Mouse (Mus musculus) thymus, postnatal 36 days (tissue): ENCODE measurements around the gene Fam104a.

Experiments used
- DNase-seq, 2 experiments: peaks; one replicate each; pipeline ENCODE4 v3.0.0; 2022; ENCODE audit warnings: mixed read lengths in 2 of 2

Gene Fam104a

GRCm38 (mm10) chr11:113683957-113684706 is at the start of gene Fam104a, which contains the start of gene D11Wsu47e:
Fam104a (minus strand) TSS chr11:113684155.
D11Wsu47e (plus strand) TSS chr11:113684412.
- DNase-seq: peak; percentile 94 to 96

GRCm38 (mm10) chr11:113731945-113732612 is 48.1 kb upstream of the Fam104a start:
- no peak for DNase-seq

GRCm38 (mm10) chr11:113730879-113731278 is 46.9 kb upstream of the Fam104a start:
- DNase-seq: no peak

DNA sequence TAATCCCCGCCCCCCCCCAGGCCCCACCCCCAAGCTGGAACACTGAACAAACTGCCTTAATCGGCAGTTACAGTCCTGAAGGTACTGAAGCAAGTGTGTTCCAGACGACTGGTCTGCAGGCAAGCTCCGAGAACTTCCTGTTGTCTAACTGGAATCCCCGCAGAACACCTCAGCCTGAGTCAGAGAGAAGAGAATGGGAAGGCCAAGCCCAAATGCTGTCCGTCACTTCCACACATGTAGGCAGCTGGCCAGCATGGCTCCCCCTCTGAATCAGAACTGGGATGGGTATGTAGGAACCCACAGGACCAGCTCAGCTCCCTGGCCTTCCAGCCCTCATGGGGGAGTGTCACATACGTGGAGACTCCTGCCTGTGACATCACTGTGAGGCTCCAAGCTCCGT is 46.0 kb upstream of the Fam104a start:
- no peak for DNase-seq

GRCm38 (mm10) chr11:113729239-113729638 is 45.3 kb upstream of the Fam104a start:
- no peak for DNase-seq

DNA sequence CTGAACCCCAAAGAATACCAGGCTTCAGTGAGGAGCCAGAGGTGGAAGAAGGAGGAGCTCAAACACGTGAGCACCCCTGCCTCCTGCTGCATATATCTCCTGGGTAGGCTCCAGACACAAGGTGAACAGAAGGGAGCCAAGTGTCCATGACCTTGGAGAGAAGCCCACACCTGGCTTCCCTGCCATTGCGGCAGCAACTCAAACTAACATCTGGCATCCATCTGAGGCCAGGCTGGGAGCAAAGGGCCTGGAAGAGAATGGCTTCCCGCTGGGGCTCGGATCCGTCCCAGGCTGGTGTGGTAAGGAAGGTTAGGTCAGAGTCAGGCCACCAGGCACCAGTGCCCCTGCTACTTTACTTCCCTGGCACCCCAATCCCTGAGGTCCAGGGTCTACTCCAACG is 44.0 kb upstream of the Fam104a start:
- DNase-seq: no peak

GRCm38 (mm10) chr11:113726994-113727888 is 43.3 kb upstream of the Fam104a start:
- no peak for DNase-seq

DNA sequence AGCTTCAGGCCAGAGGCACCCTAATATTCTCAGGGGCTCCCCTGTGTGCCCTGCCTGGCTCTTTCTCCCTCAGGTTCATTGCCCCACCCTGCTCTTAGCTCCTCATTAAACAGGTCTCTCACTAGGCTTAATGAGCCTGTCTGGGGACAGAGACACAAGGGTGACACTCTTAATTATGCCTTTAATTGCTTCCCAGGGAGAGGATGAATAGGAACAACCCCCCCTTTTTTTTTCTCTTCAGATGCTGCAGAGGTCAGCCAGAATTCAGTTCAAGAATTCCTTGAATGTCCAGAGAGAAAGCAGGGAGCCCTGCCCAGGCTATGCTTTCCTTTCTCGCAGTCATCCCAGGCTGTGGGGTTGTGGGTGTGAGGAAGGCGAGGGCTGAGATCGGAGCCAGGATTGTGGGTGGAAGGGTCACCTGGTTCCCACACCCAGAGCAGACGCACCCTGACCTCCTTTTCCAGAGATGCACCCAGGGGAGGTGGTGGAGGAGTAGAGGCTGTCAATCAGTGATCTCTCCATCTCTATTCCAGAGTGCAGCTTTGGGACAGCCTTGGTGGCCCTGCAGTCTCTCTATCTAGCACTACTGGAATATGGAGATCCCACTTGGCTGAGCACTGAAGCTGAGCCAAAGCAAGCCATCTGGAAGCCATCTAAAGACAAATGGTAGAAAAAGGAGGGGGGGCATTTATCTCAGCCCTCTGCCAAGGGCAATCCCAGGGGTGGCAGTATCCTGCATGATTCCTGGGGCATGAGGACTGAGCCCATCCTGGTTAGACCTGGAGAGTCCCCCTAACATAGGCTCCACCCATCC is 41.5 kb upstream of the Fam104a start:
- no peak for DNase-seq

GRCm38 (mm10) chr11:113722405-113723090 is 38.6 kb upstream of the Fam104a start:
- no peak for DNase-seq

DNA sequence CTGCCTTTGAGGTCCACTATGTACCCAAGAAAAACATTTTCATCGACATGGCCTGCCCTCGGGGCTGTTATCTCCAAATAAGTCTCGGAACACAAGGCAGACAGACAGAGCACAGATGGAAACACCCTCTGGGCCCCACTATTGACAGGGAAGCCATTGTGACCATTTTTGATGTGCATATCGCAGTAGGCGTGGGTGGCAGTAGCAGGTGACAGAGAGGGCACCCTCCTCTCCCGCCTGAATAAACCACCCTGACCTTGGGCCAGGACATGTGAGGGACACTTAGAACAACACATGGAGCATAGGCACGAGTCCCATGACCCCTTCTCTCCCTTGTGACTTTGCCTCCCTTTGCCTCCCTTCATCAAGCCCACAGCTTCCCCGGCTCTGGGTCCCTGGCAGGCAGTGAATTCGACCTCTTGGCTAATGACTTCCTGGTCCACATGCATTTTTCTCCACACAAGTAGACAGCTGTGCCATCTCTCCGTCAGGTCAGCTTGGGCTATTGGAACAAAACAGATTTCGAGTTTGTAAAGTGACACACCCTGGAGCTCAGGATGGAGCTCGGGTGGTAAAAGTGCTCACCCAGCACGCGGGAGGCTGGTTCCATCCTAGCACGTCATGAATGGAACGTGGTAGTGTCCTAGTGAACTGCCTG is 33.9 kb upstream of the Fam104a start:
- DNase-seq: no peak

GRCm38 (mm10) chr11:113716132-113716531 is 32.2 kb upstream of the Fam104a start:
- DNase-seq: no peak

GRCm38 (mm10) chr11:113715078-113715674 is 31.2 kb upstream of the Fam104a start:
- DNase-seq: peak; percentile 44 to 52

- DNase-seq: no peak
Measured at GRCm38 (mm10) chr11:113711061-113711460, 27.1 kb upstream of the Fam104a start.

DNA sequence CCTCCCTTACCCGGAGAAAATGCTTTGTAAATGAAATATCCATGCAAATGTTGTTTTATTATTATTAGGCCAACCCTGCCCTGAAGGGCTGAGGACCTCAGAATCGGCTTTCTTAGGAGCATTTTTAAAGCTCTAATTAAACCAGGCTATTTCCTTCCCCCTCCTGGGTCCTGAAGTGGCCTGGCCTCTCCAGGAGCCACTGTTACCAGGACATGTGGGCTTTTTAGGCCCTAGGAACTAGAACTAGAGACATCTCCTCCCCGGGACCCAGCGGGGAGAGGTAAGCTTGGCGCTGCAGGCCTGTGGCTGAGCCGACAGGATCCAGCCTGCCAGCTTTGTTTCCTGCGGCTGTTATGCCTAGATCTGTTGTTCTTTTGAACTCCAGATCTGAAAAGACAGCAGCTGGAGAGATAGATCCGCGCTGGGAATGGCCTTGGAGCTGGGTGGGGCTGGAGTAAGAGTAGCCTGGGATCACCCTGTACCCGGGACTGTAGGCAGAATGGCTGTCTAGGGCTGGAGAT is 26.4 kb upstream of the Fam104a start:
- DNase-seq: peak; percentile 21 to 50

DNA sequence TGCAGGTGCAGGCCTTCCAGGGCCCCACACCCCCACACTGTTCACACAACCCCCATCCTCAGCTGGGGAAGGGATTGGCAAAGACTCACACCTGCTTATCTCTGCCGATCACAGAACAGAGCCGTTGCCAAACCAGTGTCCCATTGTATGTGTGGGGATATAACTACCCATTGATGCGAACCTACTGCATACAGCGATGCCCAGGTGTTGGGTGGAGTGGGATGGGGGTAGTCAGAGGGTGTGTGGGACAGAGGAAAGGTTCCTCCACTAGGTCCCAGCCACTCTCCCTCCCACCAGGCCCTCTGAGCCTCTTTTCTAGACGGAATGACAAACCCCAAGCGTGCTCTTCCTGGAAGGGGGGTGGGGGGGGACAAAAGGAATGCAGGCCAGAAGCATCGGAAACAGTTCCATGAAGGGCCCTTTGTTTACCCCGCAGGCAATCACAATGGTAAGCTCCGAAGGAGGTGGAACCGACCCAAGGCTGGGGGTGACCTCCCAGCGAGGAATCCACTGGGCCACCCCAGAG is 25.8 kb upstream of the Fam104a start, which contains the start of gene Cpsf4l:
Gene Cpsf4l (minus strand): TSS at position 287 of the 526 bp plus-strand sequence.
- DNase-seq: peak; percentile 60 to 83

GRCm38 (mm10) chr11:113709272-113709671 is 25.3 kb upstream of the Fam104a start:
- DNase-seq: no peak

DNA sequence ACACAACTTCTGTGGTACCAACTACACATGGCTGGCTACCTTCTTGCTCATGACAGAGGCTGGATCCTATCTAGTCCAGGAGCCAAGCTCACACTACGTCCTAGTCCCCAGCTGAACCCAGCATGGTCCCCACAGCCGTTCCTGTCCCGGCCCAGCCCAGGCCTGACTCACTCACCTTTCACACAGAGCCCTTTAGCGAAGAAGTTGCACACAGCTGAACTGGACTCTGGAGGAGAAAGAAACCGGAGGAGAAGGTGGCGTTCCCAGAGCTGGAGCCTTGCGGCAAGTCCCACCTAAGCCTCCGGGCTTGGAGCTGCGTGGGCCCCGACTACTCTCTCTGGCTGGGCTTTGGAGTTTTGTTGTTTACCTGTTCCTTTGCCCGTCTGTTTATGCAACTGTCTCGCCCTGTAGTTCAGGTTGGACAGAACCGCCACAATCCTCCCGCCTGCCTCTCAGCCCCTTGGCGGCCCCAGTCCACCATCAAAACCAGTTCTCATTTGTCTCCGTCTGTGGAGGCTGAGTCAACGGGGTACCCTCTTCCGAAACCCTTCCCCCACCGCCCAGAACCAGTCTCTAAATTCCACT is 24.8 kb upstream of the Fam104a start:
- peak; percentile 11 to 23 for DNase-seq

GRCm38 (mm10) chr11:113705966-113706652 is 22.2 kb upstream of the Fam104a start:
- no peak for DNase-seq

DNA sequence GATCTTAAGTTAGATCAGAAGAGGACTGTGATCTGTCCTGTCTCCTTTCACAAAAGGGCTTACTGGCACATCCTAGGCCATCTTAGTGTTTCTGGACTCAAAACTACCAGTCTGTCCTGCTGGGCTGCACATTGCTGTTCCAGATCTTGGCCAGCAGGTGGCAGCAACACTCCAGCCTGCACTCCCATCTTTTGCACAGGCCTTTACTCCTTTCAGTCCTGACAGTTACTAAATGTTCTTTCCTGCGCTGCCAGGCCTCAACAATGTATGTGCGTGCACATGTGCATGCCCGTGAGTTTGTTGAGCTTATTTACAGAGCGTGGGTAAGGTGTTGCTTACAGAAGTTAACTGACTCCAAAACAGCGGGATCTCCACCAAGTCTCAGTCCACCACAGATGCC is 19.8 kb upstream of the Fam104a start:
- peak; percentile 74 to 76 for DNase-seq
